Mouse (Mus musculus): ENCODE measurements around the gene Ppfibp2.

DNA sequence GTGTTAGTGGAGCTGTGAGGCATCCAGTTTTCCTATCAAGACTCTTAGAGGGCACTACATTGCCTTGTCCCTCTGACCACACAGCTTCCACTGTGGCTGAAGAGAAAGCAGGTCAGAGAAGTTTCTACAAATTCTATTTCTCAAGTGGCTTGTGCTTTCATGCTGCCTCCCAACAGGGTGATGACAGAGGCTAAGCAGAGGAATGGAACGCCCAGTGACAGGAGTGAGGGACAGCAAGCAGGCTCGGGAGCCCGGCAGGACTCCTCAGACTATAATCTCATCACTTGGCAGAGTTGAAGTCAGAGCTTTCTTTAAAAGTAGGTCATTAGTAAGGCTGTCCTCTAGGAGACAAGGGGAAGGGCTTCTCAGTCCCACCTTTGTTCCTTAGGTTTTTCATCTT is 160.9 kb downstream of the Ppfibp2 start:
- TF ChIP-seq GATA1 (IDR thresholded peaks at IDR 0.05; ENCODE audit: low read length) (no peak), TAL1 (IDR thresholded peaks at IDR 0.05; ENCODE audit: low read length) (no peak)

Measured in erythroblast, embryonic 14.5 days (primary cell).